Mouse (Mus musculus) forebrain, postnatal 0 days (tissue): ENCODE measurements around the gene Tomm34. TPM values are rescaled to one million over a fixed set of nuclear protein-coding genes. Genes with fewer than 3 reads are reported as not detected.
A peak's percentile ranks its signal among the peaks of the same experiment; 100 is the strongest.
"Not testable (repeated sequence)": the region's sequence is repeated elsewhere in the genome, so short reads cannot be mapped to it uniquely, and the experiment has no call there.

Experiments used
- ATAC-seq: fragments of 200-750 bp; cut with Nextera tagmentation; 2 replicates; pipeline ENCODE4 v1.8.0; 2017; ENCODE audit warnings: mild to moderate bottlenecking, moderate library complexity
- DNase-seq: peaks from one replicate; pipeline ENCODE4 v3.0.0-alpha.2; 2015
- H3K27ac ChIP-seq: fragments of 300-500 bp; sonication (generic); 2 replicates; pipeline ENCODE4 v1.5.1; 2014; ENCODE audit warnings: low read depth, mild to moderate bottlenecking, antibody characterized with exemption, low read length, moderate library complexity, mixed read lengths
- H3K27me3 ChIP-seq: fragments of 300-500 bp; sonication (generic); 2 replicates; pipeline ENCODE4 v1.6.1; 2014; ENCODE audit warnings: mild to moderate bottlenecking, low read length, mixed read lengths; ENCODE audit not compliant: insufficient read depth
- H3K36me3 ChIP-seq: fragments of 300-500 bp; sonication (generic); 2 replicates; pipeline ENCODE4 v1.6.1; 2014; ENCODE audit warnings: mild to moderate bottlenecking, moderate library complexity; ENCODE audit not compliant: insufficient read depth
- H3K4me1 ChIP-seq: fragments of 300-500 bp; sonication (generic); 2 replicates; pipeline ENCODE4 v1.6.1; 2014; ENCODE audit warnings: antibody characterized with exemption; ENCODE audit not compliant: insufficient read depth
- H3K4me2 ChIP-seq: fragments of 300-500 bp; sonication (generic); 2 replicates; pipeline ENCODE4 v1.6.1; 2014; ENCODE audit warnings: low read depth, mild to moderate bottlenecking, moderate library complexity
- H3K4me3 ChIP-seq: fragments of 300-500 bp; sonication (generic); 2 replicates; pipeline ENCODE4 v1.5.1; 2014; ENCODE audit warnings: low read depth, low read length, mixed read lengths
- H3K9ac ChIP-seq: fragments of 300-500 bp; sonication (generic); 2 replicates; pipeline ENCODE4 v1.6.1; 2014; ENCODE audit warnings: mild to moderate bottlenecking
- H3K9me3 ChIP-seq: fragments of 300-500 bp; sonication (generic); 2 replicates; pipeline ENCODE4 v1.6.1; 2016; ENCODE audit warnings: low read length
- CTCF ChIP-seq: sonication (generic); IDR thresholded peaks from 2 replicates; pipeline ENCODE4 v1.5.1; 2016; ENCODE audit warnings: antibody characterized with exemption, control low read depth, low read depth
- WGBS: fragments of 180-500 bp; shearing (Covaris S2); extraction: QIAGEN DNeasy Blood & Tissue Kit; methylation state at CpG from one replicate; pipeline ENCODE4 v1.1.7; 2014; 5-methylcytosine and 5-hydroxymethylcytosine counted together
- polyA plus RNA-seq: library from polyadenylated mRNA; unstranded; fragments of >200 nt; fragmentation: Nextera tagmentation; extraction: Ambion mirVana; gene quantifications from 2 replicates; pipeline ENCODE4 v1.2.1, GENCODE M21; 2015
- total RNA-seq: library from RNA; depleted of rRNA; stranded (reverse); fragments of >200 nt; gene quantifications from 2 replicates; pipeline ENCODE4 v1.2.3, GENCODE M21; 2014

Tomm34 gene
- total and polyA plus RNA-seq, 2 experiments from 2014 or later, result 37.2 to 54.2 TPM

- DNase-seq (no peak), ATAC-seq (no peak)
- no peak overlapping the region for H3K27ac ChIP-seq
- H3K36me3 ChIP-seq, result peaks cover 25% of the 10 kb centered on the region
- H3K9ac ChIP-seq, result no peak overlapping the region
- H3K4me2 ChIP-seq, result no peak overlapping the region
- 94% methylated on average over 8 of the region's 8 CpGs for WGBS
- no peaks in the 10 kb centered on the region for H3K27me3 ChIP-seq
- no peaks in the 10 kb centered on the region for H3K9me3 ChIP-seq
- no peak for TF ChIP-seq CTCF
- no peak overlapping the region for H3K4me3 ChIP-seq
- H3K4me1 ChIP-seq, result peaks cover 10% of the 10 kb centered on the region
These were observed 6.0 kb upstream of the Tomm34 start for GRCm38 (mm10) chr2:164076874-164077425.

- Histone ChIP-seq H3K27ac (no peak overlapping the region), H3K36me3 (peaks cover 7% of the 10 kb centered on the region; the same call in 1 of the 2 replicates), H3K4me2 (peak overlapping the region; percentile 67), H3K4me3 (peak overlapping the region; percentile 95), H3K4me1 (peaks cover 10% of the 10 kb centered on the region), H3K9ac (no peak overlapping the region), H3K9me3 (no peaks in the 10 kb centered on the region), H3K27me3 (no peaks in the 10 kb centered on the region)
- ATAC-seq, result no peak
- no peak for TF ChIP-seq CTCF
- DNase-seq, result no peak
- WGBS, result 58% methylated on average over 5 of the region's 5 CpGs
These were observed 4.1 kb upstream of the Tomm34 start for GRCm38 (mm10) chr2:164075088-164075487.

GRCm38 (mm10) chr2:164073918-164074578, 3.1 kb upstream of the Tomm34 start:
- H3K27ac ChIP-seq, result peak overlapping the region; percentile 75
- ATAC-seq, result peak; percentile 91
- peak overlapping the region; percentile 80 for H3K9ac ChIP-seq
- H3K4me1 ChIP-seq, result peaks cover 15% of the 10 kb centered on the region
- peak overlapping the region; percentile 95 for H3K4me3 ChIP-seq
- no peaks in the 10 kb centered on the region for H3K9me3 ChIP-seq
- TF ChIP-seq CTCF, result peak; percentile 92
- under 1% methylated on average over 48 of the region's 48 CpGs for WGBS
- H3K36me3 ChIP-seq, result no peaks in the 10 kb centered on the region
- DNase-seq, result peak; percentile 98
- no peaks in the 10 kb centered on the region for H3K27me3 ChIP-seq
- H3K4me2 ChIP-seq, result peak overlapping the region; percentile 67

- 85% methylated on average over 7 of the region's 7 CpGs for WGBS
- no peak for DNase-seq
- Histone ChIP-seq H3K9ac (no peak overlapping the region), H3K27ac (no peak overlapping the region), H3K9me3 (no peaks in the 10 kb centered on the region), H3K4me1 (peaks cover 15% of the 10 kb centered on the region), H3K4me3 (no peak overlapping the region), H3K27me3 (no peaks in the 10 kb centered on the region), H3K36me3 (no peaks in the 10 kb centered on the region), H3K4me2 (no peak overlapping the region)
- no peak for TF ChIP-seq CTCF
- ATAC-seq, result no peak
These were observed 2.2 kb upstream of the Tomm34 start for GRCm38 (mm10) chr2:164073120-164073519.

GRCm38 (mm10) chr2:164072109-164072508, 1.1 kb upstream of the Tomm34 start:
- ATAC-seq (no peak), DNase-seq (no peak)
- H3K4me3 ChIP-seq, result no peak overlapping the region
- no peak overlapping the region for H3K27ac ChIP-seq
- H3K36me3 ChIP-seq, result no peaks in the 10 kb centered on the region
- WGBS, result 78% methylated on average over 2 of the region's 2 CpGs
- H3K9me3 ChIP-seq, result no peaks in the 10 kb centered on the region
- no peak for TF ChIP-seq CTCF
- peaks cover 15% of the 10 kb centered on the region for H3K4me1 ChIP-seq
- no peak overlapping the region for H3K4me2 ChIP-seq
- H3K27me3 ChIP-seq, result no peaks in the 10 kb centered on the region
- no peak overlapping the region for H3K9ac ChIP-seq

- peak overlapping the region; percentile 87 for H3K27ac ChIP-seq
- peak overlapping the region; percentile 87 for H3K4me3 ChIP-seq
- H3K9ac ChIP-seq, result peak overlapping the region; percentile 88; the same call in 1 of the 2 replicates
- DNase-seq, H3K36me3 ChIP-seq, H3K27me3 ChIP-seq, ATAC-seq, H3K9me3 ChIP-seq: not testable (repeated sequence)
- WGBS, result 74% methylated on average over 11 of the region's 11 CpGs
- peaks cover 15% of the 10 kb centered on the region for H3K4me1 ChIP-seq
- peak overlapping the region; percentile 75 for H3K4me2 ChIP-seq
These were observed 460 bp upstream of the Tomm34 start for GRCm38 (mm10) chr2:164071437-164071820.

GRCm38 (mm10) chr2:164070142-164070764, 716 bp downstream of the Tomm34 start, which contains the start of gene Stk4:
Gene Stk4 (plus strand): TSS chr2:164070322.
- peak within 1 kb of the TSS; percentile 75 for H3K4me2 ChIP-seq
- peak within 1 kb of the TSS; percentile 87 for H3K4me3 ChIP-seq
- DNase-seq, result peak; percentile 66
- no peaks in the 10 kb centered on the region for H3K9me3 ChIP-seq
- H3K4me1 ChIP-seq, result peaks cover 12% of the 10 kb centered on the region
- H3K27me3 ChIP-seq, result no peaks in the 10 kb centered on the region
- under 1% methylated on average over 44 of the region's 45 CpGs for WGBS
- H3K9ac ChIP-seq, result peak within 1 kb of the TSS; percentile 88
- peaks cover under 1% of the 10 kb centered on the region for H3K36me3 ChIP-seq
- peak within 1 kb of the TSS; percentile 87 for H3K27ac ChIP-seq
- TF ChIP-seq CTCF, result no peak
- peak; percentile 53 for ATAC-seq
